Mouse (Mus musculus) right cerebral cortex, postnatal 4 days (tissue): ENCODE measurements around the gene Pde4b.
"Not testable (repeated sequence)": the region's sequence is repeated elsewhere in the genome, so short reads cannot be mapped to it uniquely, and the experiment has no call there.

ENCODE experiments used
- DNase-seq: peaks from one replicate; pipeline ENCODE4 v3.0.0-alpha.2; 2022

Gene Pde4b

GRCm38 (mm10) chr4:102484738-102485137 is 397.4 kb downstream of the Pde4b start:
- DNase-seq, result peak; percentile 25

- DNase-seq, result peak; percentile 52
These were observed 399.0 kb downstream of the Pde4b start for GRCm38 (mm10) chr4:102486134-102486920.

- no peak for DNase-seq
These were observed 399.5 kb downstream of the Pde4b start for GRCm38 (mm10) chr4:102486921-102487240.

GRCm38 (mm10) chr4:102488000-102488399 is 400.7 kb downstream of the Pde4b start:
- no peak for DNase-seq

GRCm38 (mm10) chr4:102491468-102492123 is 404.3 kb downstream of the Pde4b start:
- DNase-seq, result no peak

- DNase-seq, result no peak
These were observed 405.6 kb downstream of the Pde4b start for GRCm38 (mm10) chr4:102492911-102493310.

GRCm38 (mm10) chr4:102493342-102494128 is 406.2 kb downstream of the Pde4b start:
- no peak for DNase-seq

GRCm38 (mm10) chr4:102494203-102494602 is 406.9 kb downstream of the Pde4b start:
- not testable (repeated sequence) for DNase-seq

GRCm38 (mm10) chr4:102495001-102495400 is 407.7 kb downstream of the Pde4b start:
- no peak for DNase-seq

GRCm38 (mm10) chr4:102495474-102495873 is 408.1 kb downstream of the Pde4b start:
- DNase-seq, result no peak

- peak; percentile 13 for DNase-seq
These were observed 409.2 kb downstream of the Pde4b start for GRCm38 (mm10) chr4:102496269-102497177.

GRCm38 (mm10) chr4:102497221-102497620 is 409.9 kb downstream of the Pde4b start:
- no peak for DNase-seq

- no peak for DNase-seq
These were observed 411.0 kb downstream of the Pde4b start for GRCm38 (mm10) chr4:102498169-102498919.

GRCm38 (mm10) chr4:102498920-102499316 is 411.6 kb downstream of the Pde4b start:
- no peak for DNase-seq

- DNase-seq, result no peak
These were observed 418.4 kb downstream of the Pde4b start for GRCm38 (mm10) chr4:102505714-102506113.

GRCm38 (mm10) chr4:102506376-102507280 is 419.3 kb downstream of the Pde4b start:
- DNase-seq, result no peak

- no peak for DNase-seq
These were observed 420.0 kb downstream of the Pde4b start for GRCm38 (mm10) chr4:102507344-102507743.

- no peak for DNase-seq
These were observed 420.4 kb downstream of the Pde4b start for GRCm38 (mm10) chr4:102507753-102508152.

GRCm38 (mm10) chr4:102510061-102510460 is 422.7 kb downstream of the Pde4b start:
- DNase-seq, result no peak

GRCm38 (mm10) chr4:102510939-102511391 is 423.6 kb downstream of the Pde4b start:
- DNase-seq, result peak; percentile 22

- DNase-seq, result no peak
These were observed 424.2 kb downstream of the Pde4b start for GRCm38 (mm10) chr4:102511511-102511910.
